Mouse (Mus musculus) limb, embryonic 14.5 days (tissue): ENCODE measurements around the gene Tktl2. TPM values are rescaled to one million over a fixed set of nuclear protein-coding genes. Genes with fewer than 3 reads are reported as not detected.

Experiments
- ATAC-seq: fragments of 200-750 bp; cut with Nextera tagmentation; 2 replicates; pipeline ENCODE4 v1.8.0; 2017; ENCODE audit warnings: low read depth, moderate number of reproducible peaks, moderate TSS enrichment; ENCODE audit not compliant: low FRiP score
- DNase-seq: peaks from one replicate; pipeline ENCODE4 v3.0.0-alpha.2; 2015; ENCODE audit warnings: low spot score
- H3K27ac ChIP-seq: fragments of 300-500 bp; sonication (generic); replicated peaks from 2 replicates; pipeline ENCODE4 v1.5.1; 2014; ENCODE audit warnings: low read depth, mild to moderate bottlenecking, low read length, moderate library complexity, mixed read lengths
- H3K27me3 ChIP-seq: fragments of 300-500 bp; sonication (generic); 2 replicates; pipeline ENCODE4 v1.6.1; 2014; ENCODE audit warnings: low read length, mixed read lengths; ENCODE audit not compliant: control insufficient read depth, insufficient read depth
- H3K36me3 ChIP-seq: fragments of 300-500 bp; sonication (generic); 2 replicates; pipeline ENCODE4 v1.6.1; 2014; ENCODE audit warnings: mild to moderate bottlenecking, low read length, moderate library complexity, mixed read lengths; ENCODE audit not compliant: control insufficient read depth, insufficient read depth
- H3K4me1 ChIP-seq: fragments of 300-500 bp; sonication (generic); 2 replicates; pipeline ENCODE4 v1.6.1; 2014; ENCODE audit warnings: antibody characterized with exemption, low read length, mixed read lengths; ENCODE audit not compliant: control insufficient read depth, insufficient read depth
- H3K4me2 ChIP-seq: fragments of 300-500 bp; sonication (generic); replicated peaks from 2 replicates; pipeline ENCODE4 v1.6.1; 2014; ENCODE audit warnings: low read depth, mild to moderate bottlenecking, low read length, moderate library complexity; ENCODE audit not compliant: severe bottlenecking
- H3K4me3 ChIP-seq: fragments of 300-500 bp; sonication (generic); replicated peaks from 2 replicates; pipeline ENCODE4 v1.5.1; 2014; ENCODE audit warnings: low read length
- H3K9ac ChIP-seq: fragments of 300-500 bp; sonication (generic); 2 replicates; pipeline ENCODE4 v1.6.1; 2014; ENCODE audit warnings: mild to moderate bottlenecking, low read depth, low read length, moderate library complexity; ENCODE audit not compliant: severe bottlenecking
- H3K9me3 ChIP-seq: fragments of 300-500 bp; sonication (generic); 2 replicates; pipeline ENCODE4 v1.6.1; 2016; ENCODE audit warnings: low read length; ENCODE audit not compliant: control insufficient read depth
- POLR2A ChIP-seq: fragments of 200-500 bp; IDR thresholded peaks from 2 replicates; pipeline ENCODE4 v1.8.0; 2012; ENCODE audit warnings: inconsistent platforms, mild to moderate bottlenecking, moderate library complexity, borderline replicate concordance; ENCODE audit not compliant: insufficient read depth, insufficient read length; ENCODE audit errors: extremely low read depth
- WGBS: fragments of 180-500 bp; shearing (Covaris S2); extraction: QIAGEN DNeasy Blood & Tissue Kit; methylation state at CpG from one replicate; pipeline ENCODE4 v1.1.7; 2014; 5-methylcytosine and 5-hydroxymethylcytosine counted together
- polyA plus RNA-seq, 2 experiments: library from polyadenylated mRNA; depleted of rRNA in 1 of 2; stranded (reverse) in 1 of 2; unstranded in 1 of 2; fragments of >200 nt; fragmentation: Nextera tagmentation in 1 of 2; extraction: Ambion mirVana in 1 of 2; gene quantifications; 2 replicates each; pipeline versions ENCODE4 v1.2.1 to v1.2.3; 2012 to 2014

Gene Tktl2
- polyA plus RNA-seq, 2 experiments, result not detected

- Histone ChIP-seq H3K36me3 (no peaks in the 10 kb centered on the region), H3K4me3 (no peak overlapping the region), H3K9me3 (no peaks in the 10 kb centered on the region), H3K27ac (no peak overlapping the region), H3K4me2 (no peak overlapping the region), H3K9ac (no peak overlapping the region), H3K27me3 (no peaks in the 10 kb centered on the region), H3K4me1 (no peaks in the 10 kb centered on the region)
- ATAC-seq (no peak), DNase-seq (no peak)
- TF ChIP-seq POLR2A, result no peak
- 77% methylated on average over 2 of the region's 2 CpGs for WGBS
These were observed 7.6 kb downstream of the Tktl2 start for GRCm38 (mm10) chr8:66519149-66519548.

- Histone ChIP-seq H3K4me3 (no peak overlapping the region), H3K4me2 (no peak overlapping the region), H3K27me3 (no peaks in the 10 kb centered on the region), H3K9me3 (no peaks in the 10 kb centered on the region), H3K27ac (no peak overlapping the region), H3K9ac (no peak overlapping the region), H3K36me3 (no peaks in the 10 kb centered on the region), H3K4me1 (no peaks in the 10 kb centered on the region)
- TF ChIP-seq POLR2A, result no peak
- DNase-seq, result no peak
- ATAC-seq, result no peak
These were observed 9.0 kb downstream of the Tktl2 start for GRCm38 (mm10) chr8:66520576-66520975.

GRCm38 (mm10) chr8:66550092-66550491 lies 38.5 kb downstream of the Tktl2 start:
- ATAC-seq (no peak), DNase-seq (peak; percentile 23)
- H3K4me3 ChIP-seq, result no peak overlapping the region
- H3K27me3 ChIP-seq, result no peaks in the 10 kb centered on the region
- H3K9ac ChIP-seq, result no peak overlapping the region
- TF ChIP-seq POLR2A, result no peak
- H3K9me3 ChIP-seq, result no peaks in the 10 kb centered on the region
- H3K4me1 ChIP-seq, result no peaks in the 10 kb centered on the region
- WGBS, result 8% methylated on average over 6 of the region's 7 CpGs
- H3K36me3 ChIP-seq, result no peaks in the 10 kb centered on the region
- no peak overlapping the region for H3K27ac ChIP-seq
- H3K4me2 ChIP-seq, result no peak overlapping the region

Other genes starting within 250 kb of the Tktl2 start
- gene Tma16, start 25.2 kb upstream of the Tktl2 start, polyA plus RNA-seq (2012; rRNA removed), result 8.7 and 10.7 TPM in 2 replicates
- gene Tma16, start 25.2 kb upstream of the Tktl2 start, polyA plus RNA-seq (2014; fragmentation: Nextera tagmentation; extraction: Ambion mirVana), result 13.1 and 13.5 TPM in 2 replicates
- gene Npy5r, start 176.4 kb downstream of the Tktl2 start, polyA plus RNA-seq (2012; rRNA removed), result 0.06 and 0.10 TPM in 2 replicates
- gene Npy5r, start 176.4 kb downstream of the Tktl2 start, polyA plus RNA-seq (2014; fragmentation: Nextera tagmentation; extraction: Ambion mirVana), result not detected in 2 replicates
- gene Npy1r, start 185.4 kb downstream of the Tktl2 start, polyA plus RNA-seq (2012; rRNA removed), result 1.7 TPM in 2 replicates
- gene Npy1r, start 185.4 kb downstream of the Tktl2 start, polyA plus RNA-seq (2014; fragmentation: Nextera tagmentation; extraction: Ambion mirVana), result 1.5 and 1.9 TPM in 2 replicates